Mouse (Mus musculus) cerebellum, postnatal 14 days (tissue): ENCODE results near the gene Dnajb8.
A peak's percentile ranks its signal among the peaks of the same experiment; 100 is the strongest.

Experiments used
- DNase-seq, 2 experiments: peaks; one replicate each; pipeline ENCODE4 v3.0.0; 2021; ENCODE audit warnings: mixed read lengths in 2 of 2

Dnajb8 gene

DNA sequence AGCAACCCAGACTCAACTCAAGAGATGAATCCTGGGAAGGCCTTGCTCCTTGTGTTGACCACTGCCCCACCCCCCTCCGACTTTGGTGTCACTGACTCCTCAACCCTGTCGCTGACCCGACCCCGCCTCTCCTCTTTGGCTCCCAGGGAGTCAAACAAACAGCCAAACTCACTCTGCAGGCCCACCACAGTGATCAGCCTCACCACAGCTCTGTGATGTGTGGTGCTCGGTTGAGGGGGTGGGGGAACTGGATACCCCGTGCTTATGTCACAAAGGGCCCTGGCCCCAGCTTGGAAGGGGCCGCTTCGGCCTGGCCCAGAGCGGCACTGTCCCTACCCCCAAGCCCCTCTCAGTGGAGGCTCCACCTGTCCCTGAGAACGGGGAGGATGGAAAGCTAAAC, at the start of gene Dnajb8:
Gene Dnajb8 (plus strand): TSS at position 301 of the 400 bp plus-strand sequence.
- no peak for DNase-seq

DNA sequence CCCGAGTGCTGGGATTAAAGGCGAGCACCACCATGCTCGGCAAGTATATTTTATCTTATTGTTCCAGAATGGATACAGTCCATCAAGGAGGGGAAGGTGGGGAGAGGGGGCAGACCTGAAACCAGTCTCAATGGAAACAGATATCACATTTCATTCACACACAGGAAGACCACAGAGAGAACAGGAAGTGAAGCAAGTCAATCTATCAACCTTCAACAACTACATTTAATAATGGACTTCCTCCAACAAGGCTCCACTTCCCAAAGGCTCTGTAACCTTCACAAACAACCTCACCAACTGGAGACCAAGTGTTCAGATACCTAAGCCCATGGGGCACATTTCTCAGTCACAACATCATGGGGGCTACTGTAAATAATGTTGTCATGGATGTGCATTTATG, 47.9 kb upstream of the Dnajb8 start:
- no peak for DNase-seq

DNA sequence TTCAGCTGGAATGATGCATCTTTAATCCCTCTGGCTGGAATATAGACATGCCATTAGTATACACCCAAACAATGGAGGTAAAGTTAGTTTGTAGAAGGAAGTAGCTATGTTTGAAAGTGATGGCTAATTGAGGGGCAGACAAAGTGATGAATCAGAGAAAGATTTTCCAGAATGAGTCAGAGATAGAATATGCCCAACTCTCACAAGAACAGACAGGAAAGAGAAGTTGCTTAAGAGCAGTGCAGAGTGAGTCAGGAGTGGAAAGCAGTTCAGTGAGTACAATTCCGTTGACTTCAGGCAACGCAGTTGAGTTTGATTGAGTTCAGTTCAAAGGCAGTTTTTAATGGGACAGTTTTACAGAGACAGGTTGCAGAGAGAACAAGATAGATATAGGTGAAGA, 47.4 kb upstream of the Dnajb8 start:
- DNase-seq: no peak

- no peak for DNase-seq
These were observed 37.4 kb upstream of the Dnajb8 start for GRCm38 (mm10) chr6:88184671-88185070.

DNA sequence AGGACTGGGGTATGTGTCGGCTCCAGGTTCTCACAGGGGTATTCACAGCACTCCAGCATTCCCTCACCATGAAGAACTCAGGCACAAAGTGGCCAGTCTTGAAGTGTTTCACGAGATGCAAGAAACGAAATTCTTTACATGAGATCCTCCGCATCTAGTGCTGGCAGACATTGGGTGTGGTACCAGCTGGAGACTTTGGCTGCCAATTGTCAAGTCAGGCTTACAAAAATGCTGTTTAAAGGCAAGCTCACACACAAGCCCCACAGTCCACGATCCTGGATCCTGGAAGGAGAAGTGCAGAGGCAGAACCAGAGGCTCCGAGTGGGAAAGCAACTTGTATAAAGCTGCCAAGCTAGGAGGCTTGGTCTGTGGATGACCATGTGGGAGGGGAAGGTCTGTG, 33.9 kb upstream of the Dnajb8 start:
- DNase-seq: peak in 1 of 2 experiments; percentile 35

DNA sequence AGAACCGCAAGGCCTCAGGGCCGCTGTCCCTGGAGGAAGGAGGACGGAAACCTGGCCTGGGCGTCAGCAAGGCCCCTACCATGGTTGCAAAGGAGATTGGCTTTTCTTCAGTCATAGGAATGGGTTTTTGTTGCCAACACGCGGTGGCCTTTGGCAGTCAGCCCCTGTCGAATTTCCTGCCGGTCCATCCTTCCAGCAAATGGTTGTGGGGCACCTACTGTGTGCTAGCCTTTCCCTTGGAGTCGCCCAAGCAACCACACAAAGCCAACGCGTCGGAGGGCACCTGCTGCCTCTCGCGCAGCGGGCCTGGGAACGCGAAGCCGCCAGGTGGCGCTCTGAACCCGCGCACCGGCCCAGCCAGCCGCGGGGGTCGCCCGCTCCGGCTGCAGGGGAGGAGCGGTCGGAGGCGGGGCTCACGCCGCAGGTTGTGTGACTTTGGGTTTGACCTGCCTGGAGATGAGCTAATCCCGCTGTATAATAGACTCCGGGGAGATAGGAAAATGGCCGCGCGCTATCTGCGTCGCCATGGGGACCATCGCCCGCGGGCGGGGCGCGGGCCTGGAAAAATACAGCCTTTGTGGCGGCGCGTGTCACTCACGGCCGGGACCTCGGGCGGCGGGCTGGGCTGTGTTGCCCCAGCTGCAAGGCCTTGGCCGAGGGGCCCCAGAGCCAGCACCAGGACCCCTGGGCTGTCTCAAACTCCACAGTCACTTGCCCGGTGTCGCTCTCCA, 32.6 kb upstream of the Dnajb8 start:
- peak; percentile 84 to 90 for DNase-seq

- DNase-seq: no peak
These were observed 32.1 kb upstream of the Dnajb8 start for GRCm38 (mm10) chr6:88190043-88190309.

DNA sequence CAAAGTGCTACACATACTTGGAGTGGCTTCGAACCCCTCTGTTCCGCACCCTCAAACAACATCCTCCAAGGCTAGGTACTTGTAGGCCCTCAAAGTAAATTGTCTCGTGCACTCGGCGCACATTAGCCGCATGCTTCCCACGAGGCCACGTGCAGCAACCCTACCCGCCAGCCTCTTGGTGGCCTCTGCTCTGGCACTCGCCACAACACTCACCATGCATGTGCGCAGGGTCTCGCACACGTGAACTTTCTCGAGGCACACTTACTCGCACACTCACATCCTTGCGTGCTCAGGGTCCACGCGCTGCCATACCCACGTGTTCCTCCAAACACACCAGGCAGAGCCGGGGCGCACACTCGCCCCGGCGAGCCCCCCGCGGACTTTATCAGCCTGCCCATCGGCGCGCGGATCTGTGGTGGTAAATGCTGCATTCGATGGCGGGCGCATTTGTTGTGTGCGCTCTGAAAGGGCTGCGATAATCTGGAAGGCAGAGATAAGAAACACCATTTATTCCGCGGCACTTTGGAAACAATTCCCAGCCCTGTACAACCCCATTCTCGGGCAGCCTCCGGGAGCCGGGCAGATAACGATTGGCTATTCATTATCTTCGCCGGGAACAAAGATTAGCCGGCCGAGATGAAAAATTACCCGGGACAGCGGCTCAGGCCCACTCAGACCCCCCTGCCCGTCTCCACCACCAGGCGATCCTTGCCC, 31.6 kb upstream of the Dnajb8 start:
- no peak for DNase-seq

DNA sequence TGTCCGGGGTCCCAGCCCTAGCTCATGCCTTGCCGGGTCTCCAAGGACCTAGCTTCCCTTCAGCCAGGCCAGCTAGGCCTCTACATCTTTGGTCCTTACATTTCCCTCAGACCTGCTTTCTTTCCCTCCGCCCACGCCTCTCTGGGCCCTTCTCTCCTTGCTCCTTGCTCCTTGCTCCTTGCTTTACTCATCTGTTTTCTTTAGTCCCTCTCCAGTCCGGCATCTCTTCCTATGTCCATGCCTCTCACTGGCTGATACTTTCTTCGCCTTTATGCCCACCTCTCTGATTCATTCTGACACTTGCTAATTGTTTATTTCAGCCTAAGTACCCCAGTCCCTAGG, 31.1 kb upstream of the Dnajb8 start:
- DNase-seq: no peak

GRCm38 (mm10) chr6:88191411-88192070, 30.5 kb upstream of the Dnajb8 start:
- no peak for DNase-seq

GRCm38 (mm10) chr6:88192756-88193155, 29.3 kb upstream of the Dnajb8 start:
- DNase-seq: no peak

DNA sequence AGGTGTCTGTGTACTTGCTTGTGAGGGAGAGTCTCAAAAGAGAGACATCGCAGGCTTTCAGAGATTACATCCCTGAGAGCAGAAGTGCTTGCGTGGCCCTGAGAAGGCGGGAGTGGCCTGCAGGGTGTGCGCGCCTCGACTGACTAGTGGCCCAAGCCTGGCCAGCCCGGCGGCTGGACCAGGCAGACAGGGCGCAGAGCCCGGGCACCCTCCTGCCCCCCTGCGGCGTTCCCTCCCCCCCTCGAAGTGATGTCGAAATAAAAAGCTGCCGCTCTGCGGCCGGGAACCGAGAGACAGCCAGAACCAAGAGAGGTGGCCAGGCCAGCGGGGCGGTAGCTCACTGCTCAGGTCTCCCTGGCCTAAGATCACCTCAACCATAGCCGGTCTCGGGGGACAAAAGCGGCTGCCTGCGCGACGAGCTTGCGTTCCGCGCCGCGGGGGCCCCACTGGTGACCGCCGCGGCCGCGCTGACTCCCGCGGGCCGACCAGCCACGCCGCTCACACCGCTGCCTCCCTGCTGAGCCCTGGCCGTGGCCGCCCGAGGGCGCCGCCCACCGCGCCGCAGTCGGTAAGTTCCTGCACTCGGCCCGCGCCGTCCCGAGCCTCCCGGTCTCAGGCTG, 28.5 kb upstream of the Dnajb8 start, which contains the start of gene Gata2:
Gene Gata2 (plus strand): TSS at position 459 of the 620 bp plus-strand sequence.
- no peak for DNase-seq

- DNase-seq: peak in 1 of 2 experiments; percentile 40
These were observed 27.8 kb upstream of the Dnajb8 start for GRCm38 (mm10) chr6:88194053-88194977.

GRCm38 (mm10) chr6:88194978-88195325, 27.1 kb upstream of the Dnajb8 start:
- DNase-seq: peak in 1 of 2 experiments; percentile 36

- peak in 1 of 2 experiments; percentile 38 for DNase-seq
These were observed 25.9 kb upstream of the Dnajb8 start for GRCm38 (mm10) chr6:88196054-88196732.

- no peak for DNase-seq
These were observed 25.2 kb upstream of the Dnajb8 start for GRCm38 (mm10) chr6:88196733-88197312.

DNA sequence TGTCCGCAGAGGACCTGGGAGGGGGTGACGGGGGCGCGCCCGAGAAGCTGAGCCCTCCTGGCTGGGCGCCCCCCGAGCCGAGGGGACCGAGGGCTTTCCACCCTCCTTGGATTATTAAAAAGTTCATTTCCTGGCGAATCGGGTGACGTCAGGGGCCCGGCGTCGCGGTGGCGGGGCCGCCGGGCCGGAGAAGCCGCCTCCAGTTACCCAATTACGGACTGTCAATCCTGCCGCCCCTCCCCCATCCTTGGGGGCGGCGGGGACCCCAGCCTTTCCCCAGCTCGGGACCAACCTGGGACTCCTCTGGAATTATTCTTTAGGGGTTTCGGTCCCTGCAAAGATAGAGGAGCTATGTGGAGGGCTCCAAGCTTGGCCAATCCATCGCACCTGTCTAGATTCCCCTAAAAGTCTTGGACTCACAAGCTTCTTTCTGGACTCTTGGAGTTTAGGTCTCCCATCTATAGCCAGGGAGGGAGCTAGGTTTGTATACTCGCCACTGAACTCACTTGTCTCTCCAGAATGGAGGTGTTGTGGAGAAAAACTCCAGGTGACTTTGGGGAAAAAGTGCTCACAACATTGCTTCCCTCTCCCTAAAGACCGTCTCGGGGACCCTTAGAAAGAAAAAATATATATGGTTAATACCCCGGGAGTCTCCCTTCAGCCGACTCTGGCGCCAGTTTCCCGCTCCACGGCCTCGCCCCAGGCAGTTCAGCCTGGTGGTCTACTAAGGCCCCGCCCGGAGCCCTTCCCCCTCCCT, 24.6 kb upstream of the Dnajb8 start:
- no peak for DNase-seq

DNA sequence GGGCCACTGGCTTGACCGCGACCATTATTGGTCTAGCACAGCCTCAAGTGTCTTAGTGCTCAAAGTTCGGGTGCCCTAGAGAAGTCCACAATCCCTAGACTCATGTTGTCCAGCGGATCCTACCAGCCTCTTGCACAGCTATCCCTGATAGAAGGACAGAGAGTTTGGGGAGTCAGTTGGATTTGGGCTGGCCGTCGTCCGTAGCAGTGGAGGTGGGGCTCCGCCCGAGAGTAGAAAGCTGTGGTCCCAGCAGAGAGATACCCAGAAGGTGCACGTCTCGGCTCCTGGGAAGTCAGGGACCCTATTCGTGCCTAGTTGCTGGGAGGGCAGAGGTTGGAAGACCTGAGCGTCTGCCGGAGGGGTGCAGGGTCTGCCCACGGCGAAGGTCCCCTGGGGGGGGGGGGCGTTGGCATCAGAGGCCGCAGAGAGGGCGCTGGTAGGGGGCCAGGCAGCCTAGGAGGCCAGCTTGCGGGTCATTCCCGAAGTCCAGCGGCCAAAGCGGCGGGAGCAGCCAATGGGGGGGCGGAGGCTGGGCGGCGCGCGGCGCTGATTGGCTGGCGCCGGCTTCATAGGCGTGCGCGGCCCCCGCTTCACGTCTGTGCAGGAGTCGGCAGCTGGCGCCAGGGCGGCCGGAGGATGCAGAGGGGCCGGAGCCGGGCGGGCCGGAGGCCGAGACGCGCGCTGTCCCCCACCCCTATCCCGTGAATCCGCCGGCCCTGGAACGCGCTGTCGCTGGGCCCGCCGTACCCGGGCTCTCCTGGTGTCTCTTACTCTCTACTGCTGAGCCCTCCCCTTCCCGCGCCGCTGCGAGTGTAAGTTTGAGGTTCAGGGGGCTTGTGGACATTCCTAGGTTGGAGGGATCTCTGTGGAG, 23.8 kb upstream of the Dnajb8 start:
- DNase-seq: peak in 1 of 2 experiments; percentile 37

DNA sequence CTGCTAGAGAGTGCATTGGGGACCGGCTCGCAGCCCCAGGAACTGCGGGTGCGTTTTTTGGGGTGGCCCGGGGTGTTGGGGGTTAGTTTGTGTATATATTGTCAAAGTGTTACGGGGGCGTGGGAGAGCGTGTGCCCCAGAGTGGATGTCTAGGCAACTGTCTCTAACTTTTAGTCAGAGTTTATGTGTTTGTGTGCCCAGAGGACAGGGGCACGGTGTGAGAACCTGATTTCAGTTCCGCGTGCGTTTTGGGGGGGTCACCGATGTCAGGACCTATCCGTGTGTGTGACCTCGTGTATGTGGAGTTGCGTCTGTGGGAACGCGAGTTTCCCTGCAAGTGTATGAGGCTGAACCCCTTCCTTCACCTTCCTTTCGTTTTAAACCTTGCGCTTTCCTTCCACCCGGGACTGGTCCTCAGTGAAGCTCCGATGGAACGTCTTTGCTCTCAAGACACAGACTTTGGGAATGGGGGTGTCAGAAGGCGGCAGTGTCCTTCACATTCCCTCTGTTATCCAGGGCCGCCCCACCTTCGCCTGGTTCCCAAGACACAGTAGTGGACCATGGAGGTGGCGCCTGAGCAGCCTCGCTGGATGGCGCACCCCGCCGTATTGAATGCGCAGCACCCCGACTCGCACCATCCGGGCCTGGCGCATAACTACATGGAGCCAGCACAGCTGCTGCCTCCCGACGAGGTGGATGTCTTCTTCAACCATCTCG, 22.9 kb upstream of the Dnajb8 start:
- DNase-seq: peak in 1 of 2 experiments; percentile 28
